Mouse (Mus musculus) c-Kit-positive CD71-positive TER-119-positive erythroid progenitor cells, embryonic 14.5 days (primary cell): ENCODE results near the gene Runx2.

Experiments used
- DNase-seq: peaks from one replicate; pipeline ENCODE4 v3.0.0-alpha.2; 2013; ENCODE audit warnings: low spot score

Gene Runx2

GRCm38 (mm10) chr17:44713404-44713803, 101.2 kb downstream of the Runx2 start:
- no peak for DNase-seq

GRCm38 (mm10) chr17:44709516-44710252, 104.9 kb downstream of the Runx2 start:
- no peak for DNase-seq

- DNase-seq = no peak
These were observed 106.6 kb downstream of the Runx2 start for GRCm38 (mm10) chr17:44707956-44708355.

GRCm38 (mm10) chr17:44706531-44706930, 108.1 kb downstream of the Runx2 start:
- no peak for DNase-seq

GRCm38 (mm10) chr17:44702506-44703298, 111.9 kb downstream of the Runx2 start:
- no peak for DNase-seq

- DNase-seq = no peak
These were observed 113.1 kb downstream of the Runx2 start for GRCm38 (mm10) chr17:44701531-44701930.

GRCm38 (mm10) chr17:44700326-44700725, 114.3 kb downstream of the Runx2 start:
- DNase-seq = no peak

- DNase-seq = no peak
These were observed 117.5 kb downstream of the Runx2 start for GRCm38 (mm10) chr17:44697053-44697452.

GRCm38 (mm10) chr17:44693552-44693951, 121.0 kb downstream of the Runx2 start:
- no peak for DNase-seq

GRCm38 (mm10) chr17:44691517-44691916, 123.1 kb downstream of the Runx2 start:
- no peak for DNase-seq

- DNase-seq = no peak
These were observed 124.1 kb downstream of the Runx2 start for GRCm38 (mm10) chr17:44690410-44691035.

- no peak for DNase-seq
These were observed 126.3 kb downstream of the Runx2 start for GRCm38 (mm10) chr17:44688306-44688705.

GRCm38 (mm10) chr17:44685514-44685913, 129.1 kb downstream of the Runx2 start:
- no peak for DNase-seq

- DNase-seq = no peak
These were observed 131.6 kb downstream of the Runx2 start for GRCm38 (mm10) chr17:44683026-44683425.

- DNase-seq = no peak
These were observed 136.8 kb downstream of the Runx2 start for GRCm38 (mm10) chr17:44677782-44678181.

GRCm38 (mm10) chr17:44672806-44673205, 141.8 kb downstream of the Runx2 start:
- peak; percentile 29 for DNase-seq

GRCm38 (mm10) chr17:44671946-44672692, 142.5 kb downstream of the Runx2 start:
- DNase-seq = peak; percentile 34

GRCm38 (mm10) chr17:44669985-44670384, 144.6 kb downstream of the Runx2 start:
- no peak for DNase-seq

- no peak for DNase-seq
These were observed 147.3 kb downstream of the Runx2 start for GRCm38 (mm10) chr17:44667346-44667745.

- no peak for DNase-seq
These were observed 150.7 kb downstream of the Runx2 start for GRCm38 (mm10) chr17:44663872-44664271.

GRCm38 (mm10) chr17:44663208-44663607, 151.4 kb downstream of the Runx2 start:
- DNase-seq = no peak

GRCm38 (mm10) chr17:44662080-44662706, 152.4 kb downstream of the Runx2 start:
- DNase-seq = no peak
